Mouse (Mus musculus): ENCODE results near the gene Hnrnpf.

- TF ChIP-seq CTCF (IDR thresholded peaks at IDR 0.05; ENCODE audit: extremely low read depth, insufficient read depth, insufficient read length, insufficient replicate concordance) = no peak
- TF ChIP-seq POLR2A (IDR thresholded peaks at IDR 0.05; ENCODE audit: low read depth, low read length) = no peak
These were observed 10.1 kb downstream of the Hnrnpf start for GRCm38 (mm10) chr6:117910120-117910661.
